Mouse (Mus musculus) myocyte (in vitro differentiated cells): ENCODE results near the gene Bricd5.

Experiments used
- MAX ChIP-seq: IDR thresholded peaks from one replicate; pipeline ENCODE4 v1.6.1; 2011; ENCODE audit warnings: low read depth, mild to moderate bottlenecking, control low read depth
- MYOG ChIP-seq, 3 experiments: IDR thresholded peaks; one replicate each; pipeline ENCODE4 v1.6.1; 2011; ENCODE audit warnings: control low read depth in 2 of 3, low read depth in 2 of 3, mild to moderate bottlenecking in 2 of 3; ENCODE audit not compliant: insufficient read length in 2 of 3, control insufficient read depth in 1 of 3, insufficient read depth in 1 of 3
- POLR2A ChIP-seq: IDR thresholded peaks from one replicate; pipeline ENCODE4 v1.6.1; 2011; ENCODE audit warnings: low read depth, mild to moderate bottlenecking, control low read depth, moderate library complexity; ENCODE audit not compliant: insufficient read length
- POLR2AphosphoS2 ChIP-seq: IDR thresholded peaks from one replicate; pipeline ENCODE4 v1.6.1; 2011; ENCODE audit warnings: low read depth, control low read depth; ENCODE audit not compliant: insufficient read length
- REST ChIP-seq: IDR thresholded peaks from one replicate; pipeline ENCODE4 v1.6.1; 2011; ENCODE audit warnings: mild to moderate bottlenecking, control low read depth, moderate library complexity; ENCODE audit not compliant: insufficient read depth, insufficient read length
- TCF12 ChIP-seq: IDR thresholded peaks from one replicate; pipeline ENCODE4 v1.6.1; 2011; ENCODE audit warnings: mild to moderate bottlenecking, control low read depth; ENCODE audit not compliant: poor library complexity, insufficient read depth, severe bottlenecking
- USF1 ChIP-seq: IDR thresholded peaks from one replicate; pipeline ENCODE4 v1.6.1; 2011; ENCODE audit warnings: low read depth, mild to moderate bottlenecking, control low read depth, moderate library complexity

DNA sequence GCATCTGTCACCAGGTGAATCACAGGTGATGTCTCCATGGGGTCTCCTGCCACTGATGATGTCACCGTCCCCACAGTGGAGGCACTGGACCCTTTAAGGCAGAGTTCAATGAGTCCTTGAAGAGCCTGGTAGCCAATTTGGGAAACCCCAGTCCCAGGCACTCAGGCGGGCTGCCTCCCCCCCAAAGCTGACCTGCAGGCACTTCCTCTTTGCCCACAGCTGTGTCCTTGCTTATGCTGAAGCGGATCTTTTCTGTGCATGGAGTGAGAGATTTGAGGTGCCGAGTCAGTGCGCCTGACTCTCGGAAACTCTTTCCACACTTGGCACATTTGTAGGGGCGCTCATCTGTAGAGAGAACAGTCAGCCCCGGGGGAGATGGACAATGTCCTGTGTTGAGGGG is 27.1 kb upstream of the Bricd5 start:
- no peak for TF ChIP-seq POLR2AphosphoS2
- no peak for TF ChIP-seq POLR2A
- no peak for TF ChIP-seq MAX
- TF ChIP-seq TCF12, result no peak
- no peak for TF ChIP-seq USF1
- no peak for TF ChIP-seq REST
- no peak for TF ChIP-seq MYOG (IDR thresholded peaks at IDR 0.05; ENCODE audit: control insufficient read depth in 1 of 3, insufficient read depth in 1 of 3, insufficient read length in 2 of 3, low read depth in 2 of 3)
